Mouse (Mus musculus): Measurements from ENCODE around the gene Atg2b. TPM values are rescaled to one million over a fixed set of nuclear protein-coding genes. Genes with fewer than 3 reads are reported as not detected.
A peak's percentile ranks its signal among the peaks of the same experiment; 100 is the strongest.

The Atg2b gene
- 19.3 TPM in 2 replicates for polyA plus RNA-seq (2016; fragmentation: Nextera tagmentation; extraction: Ambion mirVana)

DNA sequence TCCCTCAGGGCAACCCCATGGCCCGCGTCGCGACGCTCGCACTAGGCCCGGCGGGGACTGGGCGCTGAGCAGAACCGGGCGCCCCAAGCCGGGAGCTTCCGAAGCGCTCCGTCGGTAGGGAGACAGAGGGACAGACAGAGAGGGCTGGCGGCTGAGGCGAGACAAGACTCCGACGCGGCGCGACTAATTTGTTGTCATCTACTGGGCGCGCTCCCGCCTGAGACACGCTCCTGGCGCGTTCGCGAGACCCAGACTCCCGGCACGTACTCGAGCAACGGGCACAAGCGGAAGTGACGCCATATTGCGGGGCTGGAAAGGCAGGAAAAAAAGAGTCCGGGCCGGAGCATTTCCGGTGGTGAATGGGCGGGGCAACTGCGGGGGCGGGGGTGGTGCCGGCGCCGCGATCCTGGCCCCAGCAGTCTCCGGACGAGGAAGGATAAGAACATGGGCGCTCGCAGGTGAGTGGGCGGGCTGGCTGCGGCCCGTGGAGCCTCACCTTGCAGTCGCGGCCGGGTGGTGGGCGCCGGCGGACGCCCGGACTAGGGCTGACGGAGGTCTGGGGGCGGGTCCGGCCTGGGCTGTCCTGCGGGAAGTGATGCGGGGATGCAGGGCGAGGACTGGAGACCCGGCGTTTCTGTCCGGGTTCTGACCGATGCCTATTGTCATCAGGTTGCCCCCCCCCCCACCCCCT lies at the start of gene Atg2b:
TSS of gene Atg2b (minus strand) at position 211 of the 691 bp plus-strand sequence.
- peak; percentile 93 for ATAC-seq (ENCODE audit: low FRiP score)
- H3K4me1 ChIP-seq, result peaks cover 29% of the 10 kb centered on the region
- H3K36me3 ChIP-seq, result no peaks in the 10 kb centered on the region; the same call in 1 of the 2 replicates
- under 1% methylated on average over 66 of the region's 73 CpGs for WGBS
- H3K4me2 ChIP-seq (replicated peaks), result peak within 1 kb of the TSS; percentile 87
- no peaks in the 10 kb centered on the region for H3K9me3 ChIP-seq (replicated peaks)
- peak within 1 kb of the TSS; percentile 71 for H3K4me3 ChIP-seq
- H3K27me3 ChIP-seq, result no peaks in the 10 kb centered on the region
- peak within 1 kb of the TSS; percentile 92 for H3K27ac ChIP-seq
- H3K9ac ChIP-seq, result peak within 1 kb of the TSS; percentile 88

DNA sequence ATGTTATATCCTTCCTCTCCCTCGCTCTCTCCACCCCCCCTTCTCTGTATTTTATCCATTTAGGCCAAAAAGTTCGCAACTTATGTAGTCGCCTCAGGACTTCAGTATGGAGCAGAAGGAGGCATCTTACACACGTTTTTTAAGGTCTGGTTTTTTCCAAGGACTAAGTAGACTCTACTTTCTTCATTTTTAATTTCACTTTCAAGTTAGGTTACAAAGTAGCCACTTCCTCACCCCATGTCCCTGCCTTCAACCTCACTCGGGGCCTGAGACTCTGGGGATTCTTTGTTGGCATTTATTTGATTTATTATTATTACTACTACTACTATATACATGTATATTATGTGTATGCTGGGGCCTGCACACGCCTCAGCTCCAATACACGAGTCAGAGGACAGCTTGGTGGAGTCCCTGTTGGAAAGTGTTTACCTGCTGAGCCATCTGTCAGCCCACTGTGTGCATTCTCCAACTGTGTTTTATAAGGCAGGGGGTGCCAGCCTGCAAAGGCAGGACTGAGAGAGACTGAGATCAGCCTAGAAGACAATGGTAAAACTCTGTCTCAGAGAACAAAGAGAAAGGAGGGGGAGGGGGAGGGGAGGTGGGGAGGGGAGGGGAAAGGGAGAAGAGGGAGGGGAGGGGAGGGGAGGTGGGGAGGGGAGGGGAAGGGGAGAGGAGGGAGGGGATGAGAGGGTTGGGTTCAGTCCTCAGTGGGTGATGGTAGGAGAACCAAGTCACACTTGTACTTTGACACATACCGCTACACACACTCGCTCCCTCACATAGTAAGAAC lies 48.6 kb upstream of the Atg2b start:
- Histone ChIP-seq H3K27ac (no peak overlapping the region), H3K4me3 (no peak overlapping the region), H3K27me3 (no peaks in the 10 kb centered on the region), H3K4me2 (replicated peaks) (no peak overlapping the region), H3K4me1 (0 out of 2 replicates have a peak, but pooled peaks cover 2% of the 10 kb centered on the region), H3K36me3 (no peaks in the 10 kb centered on the region), H3K9ac (no peak overlapping the region), H3K9me3 (replicated peaks) (no peaks in the 10 kb centered on the region)
- ATAC-seq (ENCODE audit: low FRiP score), result no peak
- 73% methylated on average over 9 of the region's 9 CpGs for WGBS

DNA sequence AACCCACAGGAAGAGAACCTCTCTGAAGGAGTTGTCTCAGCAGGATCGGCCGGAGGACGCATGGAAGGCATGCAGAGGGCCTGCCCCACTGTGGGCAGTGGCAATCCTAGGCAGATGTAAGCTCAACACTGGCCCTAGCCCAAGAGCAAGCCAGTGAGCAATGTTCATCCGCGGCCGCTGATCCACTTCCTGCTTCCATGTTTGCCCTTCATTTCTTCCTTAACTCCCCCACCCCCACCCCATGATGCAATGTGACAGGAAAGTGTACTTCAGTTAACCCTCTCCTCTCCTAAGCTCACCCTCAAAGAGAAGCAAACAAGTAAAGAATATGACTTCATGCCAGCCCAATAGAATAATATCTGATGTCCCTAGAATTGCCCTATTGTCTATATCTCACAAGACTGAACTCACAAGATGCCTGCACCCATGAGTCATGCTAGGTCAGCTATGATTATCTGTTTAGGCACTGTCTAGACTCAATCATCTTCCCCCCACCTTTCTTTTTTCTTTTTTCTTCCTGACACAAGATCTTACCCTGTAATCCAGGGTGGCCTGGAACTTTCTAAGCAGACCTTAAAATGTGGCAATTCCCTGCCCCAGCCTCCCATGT lies 45.9 kb upstream of the Atg2b start:
- Histone ChIP-seq H3K27me3 (no peaks in the 10 kb centered on the region), H3K9ac (no peak overlapping the region), H3K9me3 (replicated peaks) (no peaks in the 10 kb centered on the region), H3K4me2 (replicated peaks) (no peak overlapping the region), H3K4me3 (no peak overlapping the region), H3K36me3 (no peaks in the 10 kb centered on the region), H3K4me1 (0 out of 2 replicates have a peak, but pooled peaks cover 2% of the 10 kb centered on the region), H3K27ac (no peak overlapping the region)
- no peak for ATAC-seq (ENCODE audit: low FRiP score)
- WGBS, result 80% methylated on average over 6 of the region's 6 CpGs

DNA sequence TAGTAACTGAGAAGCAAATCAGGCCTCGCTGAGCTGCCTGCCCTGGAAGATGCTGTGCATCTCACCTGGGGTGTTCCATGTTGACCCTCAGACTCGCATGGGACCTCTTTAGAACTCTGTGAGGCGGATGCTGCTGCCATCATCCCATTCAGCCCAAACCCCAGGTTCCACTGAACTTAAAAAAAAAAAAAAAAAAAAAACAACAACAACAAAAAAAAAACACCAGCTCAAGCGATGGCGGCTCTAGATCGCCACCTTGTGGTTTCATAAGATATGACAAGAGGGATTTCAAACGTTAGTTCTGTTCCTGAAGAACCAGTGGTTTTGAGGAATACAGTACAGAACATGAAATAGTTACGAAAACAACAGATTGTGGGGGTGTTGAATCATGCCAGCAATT lies 43.0 kb upstream of the Atg2b start:
- Histone ChIP-seq H3K4me2 (replicated peaks) (no peak overlapping the region), H3K9me3 (replicated peaks) (no peaks in the 10 kb centered on the region), H3K36me3 (no peaks in the 10 kb centered on the region), H3K27me3 (no peaks in the 10 kb centered on the region), H3K4me3 (no peak overlapping the region), H3K4me1 (no peaks in the 10 kb centered on the region), H3K9ac (no peak overlapping the region), H3K27ac (no peak overlapping the region)
- ATAC-seq (ENCODE audit: low FRiP score), result no peak
- 30% methylated on average over 8 of the region's 8 CpGs for WGBS

DNA sequence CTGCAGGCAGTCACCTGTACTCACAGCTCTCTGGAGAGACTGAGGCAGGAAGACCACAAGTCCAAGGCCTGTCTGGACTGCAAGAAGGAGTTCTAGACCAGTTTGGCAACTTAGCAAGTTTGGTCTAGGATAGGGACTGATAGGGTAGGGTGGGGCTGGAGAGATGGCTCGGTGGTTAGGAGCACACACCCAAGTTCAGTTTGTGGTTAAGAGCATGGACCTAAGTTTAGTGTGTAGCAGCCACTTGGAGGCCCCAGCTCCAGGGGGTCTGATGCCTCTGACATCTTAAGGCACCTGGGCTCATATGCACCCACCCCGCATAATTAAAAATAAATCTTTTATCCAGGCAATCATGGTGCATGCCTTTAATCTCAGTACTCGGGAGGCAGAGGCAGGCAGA lies 42.3 kb upstream of the Atg2b start:
- no peak overlapping the region for H3K4me2 ChIP-seq (replicated peaks)
- H3K4me3 ChIP-seq, result no peak overlapping the region
- H3K9ac ChIP-seq, result no peak overlapping the region
- 85% methylated on average over 3 of the region's 3 CpGs for WGBS
- no peaks in the 10 kb centered on the region for H3K4me1 ChIP-seq
- no peaks in the 10 kb centered on the region for H3K27me3 ChIP-seq
- no peaks in the 10 kb centered on the region for H3K36me3 ChIP-seq
- ATAC-seq (ENCODE audit: low FRiP score), result no peak
- H3K27ac ChIP-seq, result no peak overlapping the region
- no peaks in the 10 kb centered on the region for H3K9me3 ChIP-seq (replicated peaks)

DNA sequence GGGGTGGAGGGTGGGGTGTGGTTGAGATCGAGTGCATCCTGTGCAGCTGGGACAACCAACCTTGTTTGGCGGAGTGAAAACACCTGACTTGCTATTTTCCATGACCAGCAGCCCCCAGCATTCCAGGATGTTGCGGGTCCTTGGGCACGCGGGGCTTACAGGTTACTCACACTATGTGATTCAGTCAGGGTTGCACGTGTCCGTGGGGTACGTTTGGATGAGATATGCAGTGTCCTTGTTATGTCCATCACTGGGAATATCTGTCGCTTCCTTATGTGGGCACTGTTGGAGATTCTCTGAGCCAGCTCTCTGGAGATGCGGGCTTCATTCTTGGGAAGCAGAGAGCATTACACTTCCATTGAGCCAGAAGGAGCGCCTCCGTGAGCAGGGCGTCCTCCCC lies 40.7 kb upstream of the Atg2b start:
- WGBS, result 81% methylated on average over 13 of the region's 13 CpGs
- no peak overlapping the region for H3K9ac ChIP-seq
- no peak overlapping the region for H3K4me3 ChIP-seq
- no peak for ATAC-seq (ENCODE audit: low FRiP score)
- peaks cover 10% of the 10 kb centered on the region for H3K4me1 ChIP-seq
- H3K4me2 ChIP-seq (replicated peaks), result no peak overlapping the region
- no peaks in the 10 kb centered on the region for H3K27me3 ChIP-seq
- H3K36me3 ChIP-seq, result no peaks in the 10 kb centered on the region
- no peak overlapping the region for H3K27ac ChIP-seq
- H3K9me3 ChIP-seq (replicated peaks), result no peaks in the 10 kb centered on the region

DNA sequence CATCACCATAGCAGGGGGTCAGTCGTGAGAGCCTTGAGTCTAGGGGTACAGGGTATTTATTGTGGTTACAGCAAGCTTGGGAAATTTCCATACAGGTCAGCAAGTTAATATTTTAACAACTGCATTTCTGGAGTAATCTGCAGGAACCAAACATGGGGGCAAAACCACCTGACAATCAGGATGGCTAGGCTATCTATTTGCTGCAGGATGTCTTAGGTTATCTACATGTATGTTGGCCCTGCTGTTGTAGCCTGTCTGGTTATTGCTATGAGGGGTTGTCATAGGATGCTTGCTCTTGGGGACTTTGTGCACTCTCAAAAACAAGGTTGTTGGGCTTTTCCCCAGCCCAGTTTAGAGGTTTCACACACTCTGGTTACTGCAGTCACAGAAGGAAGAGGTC lies 39.6 kb upstream of the Atg2b start:
- Histone ChIP-seq H3K9me3 (replicated peaks) (no peaks in the 10 kb centered on the region), H3K36me3 (no peaks in the 10 kb centered on the region), H3K4me1 (peaks cover 10% of the 10 kb centered on the region), H3K9ac (no peak overlapping the region), H3K4me3 (no peak overlapping the region), H3K4me2 (replicated peaks) (no peak overlapping the region), H3K27me3 (no peaks in the 10 kb centered on the region), H3K27ac (no peak overlapping the region)
- WGBS, result 52% methylated on average over 1 of the region's 1 CpGs
- no peak for ATAC-seq (ENCODE audit: low FRiP score)

DNA sequence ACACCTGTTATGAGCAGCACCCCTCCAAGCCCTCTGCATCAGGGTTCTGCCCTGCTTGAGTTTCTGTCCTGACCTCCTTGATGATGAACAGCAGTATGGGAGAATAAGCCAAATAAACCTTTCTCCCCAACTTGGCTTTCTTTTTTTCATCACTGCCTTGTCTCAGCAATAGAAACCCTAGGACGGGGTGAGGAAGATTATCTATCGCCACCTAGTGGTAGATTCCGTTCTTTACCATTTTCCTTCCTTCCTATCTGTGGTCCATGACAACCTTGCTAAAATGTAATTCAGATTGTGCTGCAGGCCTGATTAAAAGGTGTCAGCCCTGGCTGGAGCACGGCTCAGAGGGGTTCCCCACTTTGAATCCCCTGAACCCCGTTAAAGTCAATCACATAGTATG lies 37.6 kb upstream of the Atg2b start:
- no peak overlapping the region for H3K27ac ChIP-seq
- peaks cover 10% of the 10 kb centered on the region for H3K4me1 ChIP-seq
- no peaks in the 10 kb centered on the region for H3K27me3 ChIP-seq
- H3K9ac ChIP-seq, result no peak overlapping the region
- no peak overlapping the region for H3K4me3 ChIP-seq
- no peaks in the 10 kb centered on the region for H3K36me3 ChIP-seq
- 4% methylated on average over 5 of the region's 5 CpGs for WGBS
- no peaks in the 10 kb centered on the region for H3K9me3 ChIP-seq (replicated peaks)
- H3K4me2 ChIP-seq (replicated peaks), result no peak overlapping the region
- peak; percentile 35; the same call in 1 of the 2 replicates for ATAC-seq (ENCODE audit: low FRiP score)

DNA sequence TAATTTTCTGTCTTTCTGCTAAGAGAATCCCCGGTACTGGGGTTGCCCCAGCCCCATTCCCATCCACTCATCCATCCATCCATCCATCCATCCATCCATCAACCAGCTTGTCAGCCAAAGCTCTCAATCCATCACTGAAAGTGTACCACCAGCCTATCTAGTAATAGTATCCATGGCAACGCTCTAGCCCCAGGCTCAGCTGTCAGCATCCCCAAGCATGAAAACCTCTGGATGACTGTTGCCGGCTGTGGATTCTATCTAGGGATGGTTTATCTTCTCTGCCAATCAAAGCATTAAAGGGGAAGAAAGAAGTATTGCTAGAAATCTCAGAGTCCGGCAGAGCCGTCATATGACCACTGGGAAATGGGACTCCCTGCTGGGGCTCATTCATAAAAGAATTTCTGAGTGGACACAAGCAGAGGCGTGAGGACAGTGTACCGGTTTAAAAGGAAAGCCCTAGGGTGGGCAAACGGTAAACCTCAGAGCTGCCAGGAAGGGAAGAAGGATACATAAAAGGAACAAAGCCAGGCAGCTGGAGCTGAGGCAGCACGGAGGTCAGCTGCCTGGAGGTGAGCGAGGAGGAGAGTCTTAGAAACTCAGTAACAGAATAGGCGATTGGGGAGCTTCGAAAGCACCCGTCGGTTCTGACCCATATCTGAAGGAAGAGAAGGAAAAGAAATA lies 36.6 kb upstream of the Atg2b start:
- no peaks in the 10 kb centered on the region for H3K36me3 ChIP-seq
- no peak overlapping the region for H3K4me3 ChIP-seq
- peaks cover 10% of the 10 kb centered on the region for H3K4me1 ChIP-seq
- H3K9me3 ChIP-seq (replicated peaks), result no peaks in the 10 kb centered on the region
- H3K27ac ChIP-seq, result peak overlapping the region; percentile 77
- H3K4me2 ChIP-seq (replicated peaks), result peak overlapping the region; percentile 34
- peak overlapping the region; percentile 36; the same call in 1 of the 2 replicates for H3K9ac ChIP-seq
- peak; percentile 44 for ATAC-seq (ENCODE audit: low FRiP score)
- no peaks in the 10 kb centered on the region for H3K27me3 ChIP-seq
- WGBS, result 33% methylated on average over 14 of the region's 14 CpGs

DNA sequence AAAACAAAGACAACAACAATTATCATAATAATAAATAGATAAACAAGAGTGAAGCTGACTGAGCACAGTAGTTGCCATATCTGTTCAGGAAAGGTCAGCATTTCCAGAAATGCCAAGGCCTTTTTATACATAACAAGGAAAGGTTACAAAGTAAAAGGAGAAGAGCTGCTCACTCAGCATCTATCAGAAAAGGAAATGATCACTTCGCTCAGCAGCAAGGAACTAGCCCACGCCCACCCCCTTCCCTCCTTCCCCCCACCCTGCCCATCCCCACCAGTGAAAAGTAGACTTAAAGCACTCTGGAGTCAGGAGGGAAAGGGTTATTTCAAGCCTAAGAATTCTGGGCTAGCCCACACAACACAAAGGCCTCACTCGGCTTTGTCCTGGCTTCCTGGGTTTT lies 35.2 kb upstream of the Atg2b start:
- 65% methylated on average over 3 of the region's 3 CpGs for WGBS
- ATAC-seq (ENCODE audit: low FRiP score), result no peak
- H3K4me1 ChIP-seq, result peaks cover 10% of the 10 kb centered on the region
- H3K27ac ChIP-seq, result no peak overlapping the region
- no peak overlapping the region for H3K4me2 ChIP-seq (replicated peaks)
- H3K27me3 ChIP-seq, result no peaks in the 10 kb centered on the region
- no peak overlapping the region for H3K4me3 ChIP-seq
- H3K9ac ChIP-seq, result no peak overlapping the region
- no peaks in the 10 kb centered on the region for H3K36me3 ChIP-seq
- H3K9me3 ChIP-seq (replicated peaks), result no peaks in the 10 kb centered on the region

DNA sequence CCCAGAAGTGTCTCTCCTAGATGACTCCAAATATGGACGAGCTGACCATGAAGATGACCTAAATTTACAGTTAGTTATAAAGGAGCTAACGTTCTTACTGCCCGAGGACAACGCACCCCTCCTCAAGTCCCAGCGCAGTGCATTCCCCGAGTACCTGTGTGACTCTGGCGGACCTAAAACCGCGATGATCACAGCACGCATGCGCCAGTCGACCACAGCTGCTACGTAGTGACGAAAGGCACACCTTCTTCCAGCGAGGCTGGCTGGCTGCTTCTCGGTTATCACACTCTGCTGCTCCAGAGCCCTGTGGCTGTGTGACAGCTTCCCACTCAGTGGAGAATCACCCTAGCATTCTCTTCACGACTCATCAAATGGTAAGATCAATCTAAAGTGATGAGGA lies 33.6 kb upstream of the Atg2b start:
- no peak overlapping the region for H3K4me2 ChIP-seq (replicated peaks)
- H3K9me3 ChIP-seq (replicated peaks), result no peaks in the 10 kb centered on the region
- WGBS, result 73% methylated on average over 17 of the region's 17 CpGs
- no peak overlapping the region for H3K9ac ChIP-seq
- peaks cover 10% of the 10 kb centered on the region for H3K4me1 ChIP-seq
- no peak overlapping the region for H3K4me3 ChIP-seq
- H3K27me3 ChIP-seq, result no peaks in the 10 kb centered on the region
- H3K36me3 ChIP-seq, result no peaks in the 10 kb centered on the region
- H3K27ac ChIP-seq, result no peak overlapping the region
- ATAC-seq (ENCODE audit: low FRiP score), result no peak
